Mouse (Mus musculus) lung, embryonic 16.5 days (tissue): ENCODE data around the gene 4933434E20Rik. TPM values are rescaled to one million over a fixed set of nuclear protein-coding genes. Genes with fewer than 3 reads are reported as not detected.

ENCODE experiments used
- ATAC-seq: fragments of 200-750 bp; cut with Nextera tagmentation; 2 replicates; pipeline ENCODE4 v1.8.0; 2017; ENCODE audit warnings: low read depth, mild to moderate bottlenecking, moderate library complexity
- H3K27ac ChIP-seq: fragments of 300-500 bp; sonication (generic); 2 replicates; pipeline ENCODE4 v1.5.1; 2014; ENCODE audit warnings: mild to moderate bottlenecking, control low read depth, low read length
- H3K27me3 ChIP-seq: fragments of 300-500 bp; sonication (generic); 2 replicates; pipeline ENCODE4 v1.6.1; 2014; ENCODE audit warnings: low read depth, low read length, mixed read lengths; ENCODE audit not compliant: control insufficient read depth, insufficient read depth
- H3K36me3 ChIP-seq: fragments of 300-500 bp; sonication (generic); 2 replicates; pipeline ENCODE4 v1.6.1; 2014; ENCODE audit warnings: low read length; ENCODE audit not compliant: control insufficient read depth, insufficient read depth
- H3K4me1 ChIP-seq: fragments of 300-500 bp; sonication (generic); replicated peaks from 2 replicates; pipeline ENCODE4 v1.6.1; 2014; ENCODE audit warnings: low read length, mixed read lengths; ENCODE audit not compliant: control insufficient read depth, insufficient read depth
- H3K4me2 ChIP-seq: fragments of 300-500 bp; sonication (generic); 2 replicates; pipeline ENCODE4 v1.6.1; 2014; ENCODE audit warnings: low read depth, low read length, control low read depth
- H3K4me3 ChIP-seq: fragments of 300-500 bp; sonication (generic); 2 replicates; pipeline ENCODE4 v1.5.1; 2014; ENCODE audit warnings: mild to moderate bottlenecking, low read length, control low read depth
- H3K9ac ChIP-seq: fragments of 300-500 bp; sonication (generic); 2 replicates; pipeline ENCODE4 v1.6.1; 2014; ENCODE audit warnings: low read length, control low read depth
- H3K9me3 ChIP-seq: fragments of 300-500 bp; sonication (generic); 2 replicates; pipeline ENCODE4 v1.6.1; 2016; ENCODE audit warnings: low read length; ENCODE audit not compliant: control insufficient read depth
- WGBS: fragments of 180-500 bp; shearing (Covaris S2); extraction: QIAGEN DNeasy Blood & Tissue Kit; methylation state at CpG from one replicate; pipeline ENCODE4 v1.1.7; 2014; 5-methylcytosine and 5-hydroxymethylcytosine counted together
- microRNA counts: library from miRNA; unstranded; fragments of <30 nt; microRNA quantifications from one replicate; lab custom pipeline; 2016
- microRNA-seq: library from miRNA; unstranded; fragments of <30 nt; microRNA quantifications from one replicate; pipeline ENCODE4, GENCODE M21; 2016
- polyA plus RNA-seq: library from polyadenylated mRNA; unstranded; fragments of >200 nt; fragmentation: Nextera tagmentation; extraction: Ambion mirVana; gene quantifications from 2 replicates; pipeline ENCODE4 v1.2.1, GENCODE M21; 2015

Gene 4933434E20Rik
- polyA plus RNA-seq, 1 experiment from 2014 or later = 148 TPM

GRCm38 (mm10) chr3:90111706-90112105, 60.3 kb downstream of the 4933434E20Rik start:
- no peak overlapping the region for H3K27ac ChIP-seq
- no peak for ATAC-seq
- no peaks in the 10 kb centered on the region for H3K9me3 ChIP-seq
- H3K27me3 ChIP-seq = no peaks in the 10 kb centered on the region
- H3K4me1 ChIP-seq = no peaks in the 10 kb centered on the region
- H3K36me3 ChIP-seq = no peaks in the 10 kb centered on the region
- whole genome bisulfite sequencing = 76% methylated on average over 2 of the region's 2 CpGs
- H3K4me2 ChIP-seq = no peak overlapping the region
- no peak overlapping the region for H3K4me3 ChIP-seq
- no peak overlapping the region for H3K9ac ChIP-seq

- WGBS = 68% methylated on average over 2 of the region's 2 CpGs
- Histone ChIP-seq H3K9ac (no peak overlapping the region), H3K27me3 (no peaks in the 10 kb centered on the region), H3K36me3 (no peaks in the 10 kb centered on the region), H3K27ac (no peak overlapping the region), H3K4me2 (no peak overlapping the region), H3K4me3 (no peak overlapping the region), H3K4me1 (no peaks in the 10 kb centered on the region), H3K9me3 (no peaks in the 10 kb centered on the region)
- no peak for ATAC-seq
Observed at GRCm38 (mm10) chr3:90114342-90114741, 62.9 kb downstream of the 4933434E20Rik start.

GRCm38 (mm10) chr3:90115526-90115925, 64.1 kb downstream of the 4933434E20Rik start:
- Histone ChIP-seq H3K4me2 (no peak overlapping the region), H3K4me3 (no peak overlapping the region), H3K36me3 (no peaks in the 10 kb centered on the region), H3K4me1 (no peaks in the 10 kb centered on the region), H3K27me3 (no peaks in the 10 kb centered on the region), H3K9ac (no peak overlapping the region), H3K9me3 (no peaks in the 10 kb centered on the region), H3K27ac (no peak overlapping the region)
- no peak for ATAC-seq
- 68% methylated on average over 3 of the region's 3 CpGs for WGBS

MicroRNA genes within 50 kb of the gene (microRNA counts, 519-probe panel; counts per million panel counts)
- 3,749 counts per million, percentile 76 among the panel's probes with 10 or more counts for microRNA mmu-miR-190b (lab: Ali Mortazavi, UCI)

Small RNA genes within 50 kb of the gene (microRNA-seq; reads per million reads assigned to microRNA genes)
- 12.2 reads per million, percentile 27 among the genes with 10 or more reads in this experiment for gene Mir190b
- gene Mir7669 = 1.6 reads per million

Other genes with a start within 250 kb of the 4933434E20Rik start
- gene She, start 220.3 kb upstream of the 4933434E20Rik start, polyA plus RNA-seq = 8.8 and 9.3 TPM in 2 replicates
- gene Il6ra, start 138.4 kb upstream of the 4933434E20Rik start, polyA plus RNA-seq = 5.2 and 5.6 TPM in 2 replicates
- 14.8 and 16.5 TPM in 2 replicates for gene Atp8b2, start 88.1 kb upstream of the 4933434E20Rik start, polyA plus RNA-seq
- gene Hax1, start 52.9 kb upstream of the 4933434E20Rik start, polyA plus RNA-seq = 152 and 155 TPM in 2 replicates
- gene Ubap2l, start 992 bp downstream of the 4933434E20Rik start, polyA plus RNA-seq = 166 and 167 TPM in 2 replicates
- 656 and 695 TPM in 2 replicates for gene Tpm3, start 21.0 kb downstream of the 4933434E20Rik start, polyA plus RNA-seq
- gene Nup210l, start 52.5 kb downstream of the 4933434E20Rik start, polyA plus RNA-seq = 0.41 and 0.44 TPM in 2 replicates
- 1,630 and 1,729 TPM in 2 replicates for gene Rps27, start 162.0 kb downstream of the 4933434E20Rik start, polyA plus RNA-seq
- 41.5 and 43.6 TPM in 2 replicates for gene Rab13, start 162.1 kb downstream of the 4933434E20Rik start, polyA plus RNA-seq
- 91.0 and 93.6 TPM in 2 replicates for gene Jtb, start 180.0 kb downstream of the 4933434E20Rik start, polyA plus RNA-seq
- 5.8 TPM in 2 replicates for gene Creb3l4, start 191.9 kb downstream of the 4933434E20Rik start, polyA plus RNA-seq
- 105 and 110 TPM in 2 replicates for gene Slc39a1, start 196.5 kb downstream of the 4933434E20Rik start, polyA plus RNA-seq
- gene Crtc2, start 202.5 kb downstream of the 4933434E20Rik start, polyA plus RNA-seq = 25.5 and 28.4 TPM in 2 replicates
- 3.6 and 3.7 TPM in 2 replicates for gene Dennd4b, start 213.5 kb downstream of the 4933434E20Rik start, polyA plus RNA-seq
- 11.3 and 11.4 TPM in 2 replicates for gene Gatad2b, start 241.5 kb downstream of the 4933434E20Rik start, polyA plus RNA-seq